Mouse (Mus musculus) gastrocnemius, adult 2 months (tissue): Measurements from ENCODE around the gene Cbwd1. TPM values are rescaled to one million over a fixed set of nuclear protein-coding genes. Genes with fewer than 3 reads are reported as not detected.

Source experiments
- DNase-seq: peaks from one replicate; pipeline ENCODE4 v3.0.0; 2022
- H3K27ac ChIP-seq: fragments of 200-600 bp; 2 replicates; pipeline ENCODE4 v1.8.1; 2022; ENCODE audit warnings: mild to moderate bottlenecking
- H3K4me3 ChIP-seq: fragments of 200-600 bp; 2 replicates; pipeline ENCODE4 v1.8.1; 2022; ENCODE audit warnings: mild to moderate bottlenecking, moderate library complexity
- CTCF ChIP-seq: fragments of 200-600 bp; IDR thresholded peaks from 2 replicates; pipeline ENCODE4 v1.8.1; 2022; ENCODE audit warnings: antibody characterized with exemption, mild to moderate bottlenecking, moderate library complexity
- intact Hi-C: fragments of 180-260 bp; cut with DNase I; formaldehyde crosslinking; loops from one replicate; pipeline ENCODE4 v1.15.1; 2025
- microRNA-seq: library from miRNA; unstranded; fragments of <30 nt; microRNA quantifications from one replicate; pipeline ENCODE4 v1.2.0, GENCODE M21; 2021
- total RNA-seq, 2 experiments: library from RNA; stranded (reverse); gene quantifications; 2 replicates each; pipeline ENCODE4 v1.2.3; 2021

The Cbwd1 gene
- total RNA-seq, 2 experiments from 2014 or later = 15.3 to 16.8 TPM

DNA sequence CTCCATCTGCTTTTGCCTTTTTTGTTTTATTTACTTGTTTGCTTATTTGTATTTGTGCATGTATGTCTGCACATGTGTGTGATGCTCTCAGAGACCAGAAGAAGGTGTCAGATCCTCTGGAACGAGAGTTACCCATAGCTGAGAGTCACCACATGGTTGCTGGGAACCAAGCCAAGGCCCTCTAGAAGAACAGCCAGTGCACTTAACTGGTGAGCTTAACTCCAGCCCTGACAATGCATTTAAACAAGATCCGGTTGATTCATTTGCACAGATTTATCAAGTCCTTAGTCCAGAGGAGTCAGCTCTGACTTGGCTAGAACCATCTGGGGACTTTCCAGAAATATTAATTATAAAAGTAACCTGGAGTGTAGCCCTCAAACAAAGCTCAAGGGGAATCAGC lies 87.5 kb downstream of the Cbwd1 start:
- TF ChIP-seq CTCF = no peak
- intact Hi-C loops = loop anchor here (5.0 kb wide), 1 partner anchor 572 kb away; no protein-coding TSS in a partner anchor
- no peak for DNase-seq

DNA sequence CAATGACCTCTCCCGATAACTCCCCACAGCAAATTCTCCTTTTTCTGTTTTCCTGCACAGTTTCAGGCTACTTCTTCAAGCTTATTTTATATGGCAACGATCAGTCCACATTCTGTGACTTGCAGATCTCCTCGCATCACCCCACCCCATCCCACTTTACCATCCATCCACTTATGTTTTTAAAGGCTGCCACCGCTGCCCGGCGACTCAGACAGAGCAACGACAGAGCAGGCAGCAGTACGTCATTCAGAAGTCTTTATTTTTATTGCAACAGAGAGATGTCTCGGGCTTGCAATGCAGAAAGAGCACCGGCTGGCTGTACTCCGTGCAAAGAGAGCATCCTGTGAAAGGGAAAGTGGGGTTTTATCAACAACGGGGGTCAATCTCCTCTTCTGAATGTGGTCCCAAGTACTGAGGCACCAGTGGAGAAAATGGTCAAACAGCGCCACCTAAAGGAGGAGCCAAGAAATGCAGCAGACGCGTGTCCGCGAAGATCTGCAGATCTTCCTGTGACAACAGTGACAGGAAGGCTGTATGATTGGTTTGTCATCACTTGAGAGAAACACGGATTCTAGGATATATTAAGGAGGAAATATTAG lies 90.3 kb downstream of the Cbwd1 start:
- peak; percentile 60 for DNase-seq
- Histone ChIP-seq H3K27ac (no peak overlapping the region), H3K4me3 (peak overlapping the region; percentile 63)
- TF ChIP-seq CTCF = peak; percentile 88
- intact Hi-C loops = loop anchor here (2.0 to 5.0 kb wide), 3 partner anchors 166 to 569 kb away; no protein-coding TSS in a partner anchor

More for the DNA sequence above, 87.5 kb downstream of the Cbwd1 start:
- H3K4me3 ChIP-seq = no peak overlapping the region
- H3K27ac ChIP-seq = no peak overlapping the region

Small RNA genes within 50 kb of the gene (microRNA-seq; reads per million reads assigned to microRNA genes)
- not detected for gene Mir3084-1

Other genes with a start within 250 kb of the Cbwd1 start
- gene Pgm5, start 99.8 kb downstream of the Cbwd1 start, total RNA-seq = 10 to 100 TPM; 10.7 to 15.1 TPM
- gene Gm10053, start 85.9 kb downstream of the Cbwd1 start, total RNA-seq = 100 to 1,000 TPM; 453 to 633 TPM
- gene Foxd4, start 60.4 kb downstream of the Cbwd1 start, total RNA-seq = not detected
- gene Dock8, start 37.9 kb upstream of the Cbwd1 start, total RNA-seq = 1 to 10 TPM; 1.5 to 1.6 TPM